Mouse (Mus musculus): Measurements from ENCODE around the gene Gas7. TPM values are rescaled to one million over a fixed set of nuclear protein-coding genes. Genes with fewer than 3 reads are reported as not detected.

Gene Gas7
- total RNA-seq, 2 experiments from 2014 or later = 398 to 444 TPM

DNA sequence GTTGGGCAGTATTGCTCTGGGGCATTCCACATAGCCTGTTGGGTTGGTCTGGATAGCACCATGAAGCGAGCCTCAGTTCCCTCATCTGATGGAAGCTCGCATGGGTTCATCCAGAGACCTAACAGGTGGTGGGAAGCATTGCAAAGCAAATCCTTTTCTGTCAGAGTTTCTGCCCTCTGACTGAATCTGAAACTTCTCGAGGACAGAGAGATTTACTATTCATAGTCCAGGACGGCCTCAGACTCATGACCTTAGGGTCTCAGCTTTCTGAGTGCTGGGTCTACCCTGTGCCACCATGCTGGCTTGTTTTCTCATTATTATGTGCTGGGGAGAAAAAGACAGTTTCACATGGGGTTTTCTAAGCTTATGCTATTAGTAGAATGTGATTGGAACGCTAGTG, 122.2 kb downstream of the Gas7 start:
- DNase-seq = no peak

DNA sequence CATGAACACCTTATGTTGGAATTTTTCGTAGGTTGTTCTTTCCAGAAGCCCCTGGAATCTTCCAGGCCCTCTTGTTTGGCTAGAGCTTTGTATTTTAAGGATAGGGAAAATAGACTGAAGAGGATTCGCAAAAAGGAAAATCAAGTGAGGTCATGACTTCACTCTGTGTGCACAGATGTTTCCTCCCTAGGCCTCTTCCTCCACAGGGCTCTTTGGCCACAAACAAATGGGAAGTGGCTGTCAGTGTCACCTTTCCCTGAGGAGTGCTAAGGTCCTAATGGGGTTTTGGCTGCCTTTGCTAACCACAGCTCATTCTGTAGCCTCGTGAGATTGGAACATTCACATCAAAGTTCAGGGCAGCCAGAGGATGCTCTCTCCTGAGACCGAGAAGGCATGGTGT, 122.8 kb downstream of the Gas7 start:
- DNase-seq = no peak

DNA sequence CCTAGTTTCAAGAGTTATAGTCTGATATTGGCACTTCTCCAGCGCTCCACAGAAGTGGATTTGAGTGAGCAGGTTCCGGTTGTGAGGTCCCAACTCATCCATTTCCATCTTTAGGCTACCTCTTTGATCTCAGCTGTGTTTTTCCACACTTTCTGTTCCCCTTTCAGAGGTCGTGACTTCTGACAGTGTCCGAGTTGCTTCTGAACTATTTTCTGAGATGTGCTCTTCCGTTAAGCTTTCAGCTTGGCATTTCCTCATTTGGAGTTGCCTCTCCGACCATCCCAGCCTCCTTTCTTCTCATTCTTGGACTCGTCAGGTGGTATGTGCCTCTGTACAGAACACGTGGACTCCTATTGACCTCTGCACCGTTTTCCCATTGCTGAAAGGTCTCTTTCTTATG, 123.9 kb downstream of the Gas7 start:
- DNase-seq = no peak

DNA sequence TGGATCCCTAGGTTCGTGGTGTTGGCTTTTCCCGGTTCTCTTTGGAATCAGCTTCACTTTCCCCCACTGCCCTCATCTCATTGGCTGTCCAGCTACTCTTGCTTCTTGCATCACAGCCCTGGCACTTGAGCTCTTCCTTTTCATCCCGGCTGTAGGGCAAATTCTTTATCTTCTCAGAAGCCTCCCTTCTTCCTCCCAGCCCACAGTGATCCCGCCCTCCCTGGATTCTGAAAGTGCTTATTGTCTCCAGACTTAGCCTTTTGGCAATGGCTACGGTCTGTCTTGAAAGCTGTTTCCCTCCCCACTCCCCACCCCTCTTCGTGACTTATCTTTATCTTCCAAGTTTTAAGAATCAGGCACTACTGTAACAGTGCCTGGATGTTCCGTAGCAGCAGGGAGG, 126.3 kb downstream of the Gas7 start:
- no peak for DNase-seq

DNA sequence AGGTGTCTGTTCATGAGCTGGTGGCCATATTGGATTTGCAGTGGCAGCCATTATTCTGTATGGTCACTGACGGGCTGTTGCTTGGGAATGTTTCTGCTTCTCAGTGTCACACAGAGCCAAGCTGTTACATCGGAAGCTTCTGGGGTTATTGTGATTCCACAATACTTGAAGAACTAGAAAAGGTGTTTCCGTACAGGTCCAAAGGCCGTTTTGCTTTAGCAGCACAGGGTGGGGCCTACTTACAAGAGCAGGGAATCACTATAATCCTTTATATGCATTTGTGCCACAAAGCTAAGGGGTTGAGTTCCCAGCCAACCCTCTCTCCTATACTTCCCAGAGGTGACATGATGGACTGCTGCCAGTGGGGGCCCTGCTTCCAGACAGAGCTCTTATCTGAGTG, 127.3 kb downstream of the Gas7 start:
- no peak for DNase-seq

DNA sequence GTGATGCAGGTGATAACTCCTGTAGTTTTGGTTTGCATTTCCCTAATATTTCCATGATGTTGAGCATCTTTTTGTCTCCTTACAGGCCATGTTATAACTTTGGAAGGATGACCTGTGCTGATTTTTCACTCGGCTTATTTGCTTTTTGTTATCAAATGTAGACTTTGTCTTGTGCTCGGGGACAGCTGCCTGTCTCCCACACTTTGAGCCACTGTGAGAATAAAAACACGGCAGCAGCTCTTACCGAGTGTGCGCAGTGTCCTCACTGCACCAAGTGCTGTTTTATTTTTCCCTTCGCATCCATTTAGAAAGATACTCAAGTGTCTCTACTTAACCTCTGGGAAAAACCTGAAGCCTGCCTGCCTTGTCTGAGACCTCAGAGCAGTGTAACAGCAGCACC, 129.8 kb downstream of the Gas7 start:
- DNase-seq = no peak

DNA sequence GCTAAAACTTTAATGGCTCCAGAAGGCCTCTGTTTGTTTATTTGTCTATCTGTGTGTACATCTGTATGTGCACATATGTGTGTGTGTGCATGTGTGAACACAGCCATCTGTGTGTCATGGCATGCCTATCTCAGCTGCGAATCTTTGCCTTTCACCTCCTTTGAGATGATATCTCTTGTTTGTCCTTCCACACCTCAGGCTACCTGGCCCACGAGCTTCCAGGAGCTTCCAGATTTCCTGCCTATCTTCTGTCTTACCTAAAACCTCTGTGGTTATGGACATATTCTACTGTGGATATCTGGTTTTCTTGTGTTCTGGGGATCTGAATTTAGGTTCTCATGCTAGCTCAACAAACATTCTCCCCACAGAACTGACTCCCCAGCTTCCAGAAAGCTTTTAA, 130.4 kb downstream of the Gas7 start:
- no peak for DNase-seq

DNA sequence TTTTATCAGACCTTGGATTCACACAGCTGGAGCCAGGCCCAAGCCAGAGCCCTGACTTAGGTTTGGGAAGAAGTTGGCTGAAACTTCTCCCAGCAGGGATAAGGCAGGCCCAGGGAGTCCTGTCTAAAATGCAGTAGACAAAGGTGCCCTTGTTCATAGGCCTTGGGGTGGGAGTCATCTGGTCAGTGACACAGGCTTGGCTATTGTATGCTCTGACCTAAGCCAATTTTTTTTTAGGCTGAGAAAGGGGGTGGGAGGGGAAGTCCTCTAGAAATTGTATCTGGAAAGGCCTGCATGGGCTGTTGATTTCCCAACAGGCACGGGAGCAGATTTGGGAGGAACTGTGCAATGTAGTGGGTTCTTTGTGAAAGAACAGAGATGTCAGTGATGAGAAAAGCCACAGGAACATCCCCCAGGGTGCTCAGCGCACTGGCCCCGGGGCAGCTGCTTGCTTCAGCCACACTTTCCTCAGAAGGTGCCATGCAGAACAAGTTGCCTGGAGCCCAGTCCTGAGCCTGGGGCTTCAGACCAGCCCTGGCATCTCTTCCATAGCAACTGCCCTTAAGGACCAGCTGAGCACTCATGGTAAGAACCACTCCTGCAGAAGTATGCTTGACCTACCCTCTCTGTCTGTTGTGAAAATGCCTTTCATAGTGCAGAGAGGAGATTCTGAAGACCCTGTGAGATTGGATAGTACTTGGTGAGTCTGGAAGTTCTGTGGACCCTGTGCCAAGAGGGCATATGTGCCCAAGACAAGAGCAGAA, 131.2 kb downstream of the Gas7 start:
- no peak for DNase-seq

DNA sequence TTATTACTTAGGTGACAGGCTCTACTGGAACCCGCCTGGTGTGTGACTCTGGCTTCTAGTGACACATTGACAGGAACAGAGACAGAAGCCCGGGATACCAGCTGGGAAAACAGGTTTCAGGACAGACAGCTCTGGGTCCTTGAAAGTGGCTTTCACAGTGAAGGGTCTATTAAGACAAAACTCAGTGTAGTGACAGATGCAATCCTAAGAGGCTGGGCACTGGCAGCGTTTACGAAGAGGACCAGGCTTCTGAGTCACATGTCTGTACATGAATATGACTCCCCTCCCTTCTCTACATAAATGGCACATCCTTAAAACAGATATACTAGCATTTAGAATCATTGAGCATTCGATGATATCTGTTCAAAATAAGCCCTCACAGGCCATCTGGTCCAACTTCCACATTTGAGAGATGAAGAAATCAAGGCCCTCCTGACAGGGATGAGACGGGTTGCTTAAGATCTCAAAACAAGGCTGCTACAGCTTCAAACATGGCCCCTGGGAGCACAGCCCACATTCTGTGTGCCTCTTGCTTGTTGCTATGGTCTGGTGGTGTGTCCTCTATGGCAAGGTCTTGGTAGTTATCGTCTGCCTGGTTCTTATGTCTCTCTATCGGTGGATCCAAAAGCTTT, 133.1 kb downstream of the Gas7 start:
- no peak for DNase-seq

DNA sequence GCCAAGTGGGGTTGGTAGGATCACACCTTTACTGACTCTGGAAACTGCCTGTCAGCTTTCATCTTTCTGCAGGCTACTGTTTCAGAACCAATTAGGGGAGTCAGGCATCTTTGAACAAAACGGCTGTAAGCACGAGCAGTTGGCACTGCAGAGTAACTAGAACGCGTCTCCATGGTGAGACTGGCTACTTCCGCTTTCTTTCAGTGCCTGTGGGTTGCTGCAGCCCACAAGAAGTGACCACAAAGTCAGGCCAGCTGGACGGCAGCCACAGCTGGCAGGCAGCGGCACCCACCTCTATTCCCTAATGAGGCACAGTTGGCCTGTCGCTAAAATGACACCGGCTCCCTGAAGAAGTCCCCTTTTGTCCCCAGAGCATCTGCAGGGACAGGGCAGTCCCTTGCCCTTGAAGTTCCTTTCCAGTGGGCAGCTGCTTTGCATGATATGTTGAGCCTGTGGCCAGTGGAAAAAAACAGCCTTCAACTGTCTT, 133.6 kb downstream of the Gas7 start:
- DNase-seq = peak; percentile 73 to 78

DNA sequence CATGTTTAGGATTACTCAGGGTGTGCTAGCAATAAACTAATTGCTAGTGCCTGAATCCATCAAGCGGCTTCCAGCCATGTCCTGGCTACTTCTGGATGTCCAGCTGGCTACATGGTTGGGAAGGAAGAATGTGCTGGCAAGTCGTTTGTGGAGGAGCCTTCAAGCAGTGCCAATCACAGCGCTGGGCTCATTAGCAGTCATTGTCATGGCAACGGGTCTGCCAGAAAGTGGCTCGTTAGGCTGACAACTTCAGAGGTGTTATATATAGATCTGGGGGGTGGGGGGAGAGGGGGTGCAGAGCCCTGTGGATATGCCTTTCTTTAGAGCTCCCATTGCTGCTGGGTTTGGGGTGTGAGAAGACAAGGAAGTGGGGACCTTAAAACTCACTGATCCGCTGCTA, 141.0 kb downstream of the Gas7 start:
- peak; percentile 68 to 81 for DNase-seq

DNA sequence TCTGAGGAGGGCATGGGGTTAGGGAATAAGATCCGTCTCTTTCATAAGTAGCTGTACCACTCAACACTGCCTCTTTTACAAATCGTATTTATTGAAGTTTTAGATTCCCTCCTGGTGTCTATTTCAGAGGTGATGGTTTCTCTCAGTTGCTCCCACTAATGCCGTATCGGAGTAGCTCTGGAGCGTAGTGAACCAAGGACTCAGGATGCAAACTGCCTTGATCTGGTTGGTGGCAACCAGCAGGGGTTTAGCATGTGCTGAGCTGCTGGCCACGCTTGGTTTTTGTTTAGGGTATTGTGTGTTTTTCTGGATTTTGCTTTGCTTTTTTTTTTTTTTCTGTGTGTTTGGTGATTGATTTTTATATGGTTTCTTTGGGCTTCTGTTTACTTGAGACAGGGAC, 141.6 kb downstream of the Gas7 start:
- DNase-seq = no peak

DNA sequence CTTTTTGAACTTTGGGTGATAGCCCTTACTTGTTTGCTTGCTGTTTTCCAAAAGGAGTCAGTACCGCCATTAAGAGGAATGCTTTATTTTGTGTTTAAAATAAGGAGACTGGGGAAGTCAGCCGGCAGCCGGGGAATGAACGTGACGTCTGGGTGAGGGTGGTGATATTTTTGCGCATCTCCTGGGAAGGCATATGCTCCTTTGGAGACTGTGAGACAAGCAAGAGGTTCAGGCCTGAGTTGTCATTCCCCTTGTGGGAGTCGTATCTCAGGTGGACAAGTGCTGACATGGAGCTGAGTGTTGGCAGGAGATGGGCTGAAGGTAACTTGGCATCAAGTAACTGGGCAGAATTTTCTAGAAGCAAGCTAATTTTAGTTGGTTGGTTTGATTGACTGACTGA, 142.2 kb downstream of the Gas7 start:
- peak in 1 of 2 experiments; percentile 66 for DNase-seq

DNA sequence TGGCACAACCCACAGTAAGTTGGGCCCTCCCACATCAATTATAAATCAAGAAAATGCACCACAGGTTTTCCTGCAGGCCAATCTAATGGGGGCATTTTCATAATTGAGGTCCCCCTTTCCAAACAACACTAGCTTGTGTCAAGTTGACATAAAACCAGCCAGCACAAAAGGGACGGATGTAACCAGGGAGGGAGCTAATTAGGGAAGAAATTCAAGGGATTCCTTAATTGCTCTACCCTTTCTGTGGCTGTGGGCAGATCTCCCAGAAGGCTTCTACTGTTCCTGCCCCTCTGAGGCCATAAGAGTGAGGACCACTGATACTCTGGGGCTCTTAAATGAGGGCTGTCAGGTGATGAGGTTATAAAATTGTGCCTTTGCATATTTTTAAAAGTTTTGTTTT, 143.9 kb downstream of the Gas7 start:
- no peak for DNase-seq

DNA sequence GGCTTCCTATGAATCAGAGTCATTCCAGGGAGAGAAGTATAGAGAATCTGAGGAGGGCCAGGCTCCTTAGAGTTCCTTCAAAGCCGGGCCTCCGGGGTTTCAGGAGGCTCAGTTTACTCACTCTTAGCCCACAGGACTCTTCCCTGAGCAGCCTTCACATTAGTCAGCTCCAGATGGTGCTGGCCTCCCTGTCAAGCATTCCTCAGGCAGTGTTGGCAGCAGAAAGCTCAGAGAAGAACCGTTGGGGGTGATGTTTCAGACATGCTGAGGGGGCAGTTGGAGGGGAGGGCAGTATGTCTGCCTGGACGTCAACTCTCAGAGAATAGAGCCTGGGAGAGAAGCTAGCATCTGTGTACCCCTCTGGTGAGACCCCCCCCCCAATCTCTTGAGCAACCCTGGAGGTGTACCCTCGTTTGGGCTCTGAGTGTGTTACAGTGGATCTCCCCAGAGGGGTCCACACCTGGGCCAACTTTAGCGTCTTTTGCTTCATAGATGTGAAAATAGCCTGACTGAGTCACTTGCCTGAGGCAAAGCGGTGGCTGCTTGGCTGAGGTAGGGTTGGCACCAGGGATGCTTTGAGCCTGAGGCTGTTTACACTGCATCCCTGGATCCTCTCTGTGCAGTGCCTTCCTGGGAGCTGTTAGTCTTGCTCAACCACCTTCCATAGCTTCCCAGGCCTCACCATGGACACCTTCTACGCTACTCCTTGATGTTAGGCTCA, 145.6 kb downstream of the Gas7 start:
- DNase-seq = no peak

DNA sequence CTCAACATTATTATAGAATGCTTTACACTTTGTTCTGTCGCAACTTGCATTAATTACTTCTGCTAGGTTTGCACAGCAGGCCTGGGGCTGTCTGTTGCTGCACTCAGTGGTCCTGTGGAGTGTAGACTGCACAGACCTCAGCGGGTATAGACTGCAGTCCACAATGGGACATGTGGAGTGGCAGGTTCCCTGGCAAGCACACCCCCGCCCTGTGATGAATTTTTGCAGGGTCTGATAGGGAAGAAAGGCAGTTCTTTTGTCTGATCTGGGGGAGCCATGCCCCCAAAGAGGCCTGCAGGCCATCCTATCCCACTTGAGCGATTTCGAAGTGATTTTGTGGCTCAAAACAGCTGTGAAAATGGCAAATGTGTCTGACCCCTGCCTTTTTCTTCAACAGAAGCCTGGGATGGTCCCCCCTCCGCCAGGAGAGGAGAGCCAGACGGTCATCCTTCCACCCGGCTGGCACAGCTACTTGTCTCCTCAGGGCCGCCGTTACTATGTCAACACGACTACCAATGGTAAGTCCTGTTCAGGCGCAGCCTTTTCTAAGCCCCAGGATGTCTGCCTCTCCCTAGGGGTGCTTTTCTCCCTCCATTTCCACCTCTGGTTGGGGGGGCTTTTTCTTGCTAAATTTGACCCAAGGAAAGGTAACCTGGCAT, 147.6 kb downstream of the Gas7 start:
- DNase-seq = no peak

DNA sequence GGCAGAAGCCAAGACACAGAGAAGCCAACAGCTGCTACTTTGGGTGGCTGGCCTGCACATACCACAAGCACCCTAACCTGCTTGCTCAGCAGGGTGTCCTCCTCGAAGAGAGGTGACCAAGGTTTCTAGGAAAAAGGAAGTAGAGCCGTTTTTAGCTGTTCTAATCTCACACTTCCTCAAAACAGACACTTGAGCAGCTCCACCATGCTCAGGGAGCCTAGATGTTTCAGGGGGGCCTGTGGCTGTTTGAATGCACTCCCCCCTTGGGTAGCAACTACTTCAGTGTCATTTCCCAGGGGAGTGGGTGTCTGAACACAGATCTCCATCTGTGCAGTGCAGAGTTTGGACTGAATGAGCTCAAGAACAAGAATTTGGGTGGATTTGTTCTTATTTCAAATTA, 149.2 kb downstream of the Gas7 start:
- DNase-seq = no peak

DNA sequence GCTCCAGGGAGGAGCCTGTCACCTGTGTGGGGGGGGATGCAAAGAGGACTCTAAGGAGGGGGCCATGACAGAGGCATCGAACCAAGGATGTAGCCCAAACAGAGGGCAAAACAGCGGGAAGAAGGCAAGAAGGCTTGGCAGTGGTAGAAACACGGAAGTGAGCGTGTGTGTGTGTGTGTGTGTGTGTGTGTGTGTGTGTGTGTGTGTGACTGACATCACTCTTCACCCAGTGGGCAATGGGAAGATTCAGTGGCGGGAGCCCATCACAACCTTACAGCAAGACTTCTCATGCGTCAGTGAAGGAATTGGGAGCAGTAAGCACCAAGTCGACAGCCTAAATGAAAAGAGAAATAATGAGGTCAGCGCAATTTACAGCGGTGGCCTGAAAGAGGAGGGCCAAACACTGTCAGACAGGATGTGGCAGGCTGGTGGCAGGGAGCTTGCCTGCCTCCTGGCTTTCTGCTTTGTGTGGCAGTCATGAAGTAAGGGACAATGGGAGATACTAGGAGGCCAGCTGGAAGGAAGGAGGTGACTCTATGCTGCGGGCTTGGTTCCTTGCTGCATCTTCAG, 153.0 kb downstream of the Gas7 start:
- no peak for DNase-seq

DNA sequence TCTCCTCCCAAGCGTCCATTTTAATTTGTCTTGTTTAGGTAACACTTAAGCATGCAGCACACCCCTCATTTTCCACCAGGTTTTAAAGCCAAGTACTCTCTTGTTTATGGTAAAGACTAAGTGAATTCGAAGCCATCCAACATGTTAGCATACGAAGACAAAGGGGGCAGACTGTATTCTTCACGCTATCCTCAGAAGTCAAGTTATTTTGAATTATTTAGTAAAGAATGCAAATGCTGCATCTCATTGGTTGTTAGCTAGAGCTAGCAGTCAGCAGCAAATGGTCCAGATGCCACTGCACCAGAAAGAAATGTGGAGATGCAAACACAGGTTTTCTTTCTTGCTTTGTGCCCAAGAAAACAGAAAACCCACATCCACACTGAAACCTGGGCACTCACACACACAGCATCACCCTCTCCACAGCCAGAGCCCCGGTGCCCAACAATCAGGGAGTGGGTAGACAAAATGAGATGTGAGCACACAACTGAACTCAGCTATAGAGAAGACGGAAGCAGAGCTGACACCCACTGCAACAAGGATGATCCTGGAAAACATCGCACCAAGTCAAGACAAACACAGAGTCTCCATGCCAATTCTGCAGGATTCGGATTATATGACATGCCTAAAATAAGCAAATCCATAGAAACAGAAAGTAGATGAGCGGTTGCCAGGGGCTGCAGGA, 157.1 kb downstream of the Gas7 start:
- DNase-seq = no peak

DNA sequence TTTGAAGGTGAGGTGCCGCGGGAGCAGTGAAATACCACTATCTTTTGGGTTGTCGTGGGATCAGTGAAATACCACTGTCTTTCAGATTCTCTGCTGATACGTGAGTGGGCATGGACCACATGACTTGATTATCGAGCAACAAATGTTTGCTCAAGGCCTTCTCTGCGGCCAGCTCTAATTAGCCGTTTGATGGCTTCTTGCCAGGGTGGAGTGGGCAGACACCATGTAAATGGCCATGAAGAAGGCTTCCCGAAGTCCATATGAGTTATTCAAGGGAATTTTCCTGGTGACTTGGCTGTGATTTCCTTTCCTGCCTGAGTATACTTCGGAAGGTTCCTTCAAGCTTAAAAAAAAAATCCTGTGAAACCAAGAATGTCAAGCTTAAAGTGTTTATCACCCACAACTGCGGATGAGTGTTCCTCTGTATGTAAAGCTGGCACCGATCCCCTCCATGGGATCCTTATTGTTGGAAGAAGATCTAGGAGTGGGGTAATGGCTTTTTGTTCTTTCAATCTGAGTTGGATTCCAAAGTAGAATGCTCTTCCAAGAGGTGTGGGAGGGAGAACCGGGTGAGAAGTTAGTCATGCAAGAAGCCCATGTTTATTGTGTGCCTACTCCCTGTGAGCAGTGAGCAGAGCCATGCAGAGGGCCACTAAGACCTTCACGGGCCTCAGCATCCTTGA, 161.5 kb downstream of the Gas7 start:
- DNase-seq = no peak

DNA sequence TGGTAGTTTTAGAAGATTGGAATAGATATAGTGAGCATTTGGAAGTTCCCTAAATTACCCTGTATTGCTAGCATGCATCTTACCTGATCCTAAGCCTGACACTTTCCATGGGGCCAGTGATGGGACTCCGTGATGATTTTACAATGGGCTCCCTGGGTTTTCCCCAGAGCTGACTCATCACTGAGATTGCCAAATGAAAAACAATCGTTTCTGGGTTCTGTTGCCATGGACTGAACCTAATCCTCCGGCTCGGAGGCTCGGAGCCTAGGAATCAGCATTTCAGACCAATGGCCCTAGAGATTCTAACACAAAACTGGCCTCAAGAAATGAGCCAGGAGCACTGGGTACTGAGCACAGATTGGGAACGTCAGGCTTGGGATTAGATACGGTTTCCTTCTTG, 167.1 kb downstream of the Gas7 start:
- no peak for DNase-seq

DNA sequence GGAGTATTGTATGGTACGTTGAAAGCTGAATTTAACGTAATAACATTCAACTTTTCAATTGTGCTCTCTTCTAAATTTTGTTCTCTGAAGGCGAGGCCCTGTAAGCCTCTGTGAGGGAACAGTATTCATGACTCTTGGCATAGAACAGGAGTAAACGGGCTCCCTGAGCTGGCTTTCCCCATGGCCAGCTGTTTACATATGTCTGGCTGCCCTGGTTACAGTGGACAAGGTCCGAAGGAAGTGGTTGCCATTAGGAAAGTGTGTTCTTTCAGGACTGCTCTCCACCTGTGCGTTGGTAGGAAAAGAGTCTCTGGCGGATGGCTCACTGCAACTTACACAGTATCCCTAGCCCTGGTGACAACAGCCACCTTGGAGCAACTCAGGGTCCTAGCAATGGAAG, 171.9 kb downstream of the Gas7 start:
- DNase-seq = no peak
